Mouse (Mus musculus): ENCODE measurements around the gene Arhgap28. TPM values are rescaled to one million over a fixed set of nuclear protein-coding genes. Genes with fewer than 3 reads are reported as not detected.
"Not testable (repeated sequence)": the region's sequence is repeated elsewhere in the genome, so short reads cannot be mapped to it uniquely, and the experiment has no call there.

The Arhgap28 gene
- polyA plus RNA-seq, 1 experiment, result 0.77 TPM

DNA sequence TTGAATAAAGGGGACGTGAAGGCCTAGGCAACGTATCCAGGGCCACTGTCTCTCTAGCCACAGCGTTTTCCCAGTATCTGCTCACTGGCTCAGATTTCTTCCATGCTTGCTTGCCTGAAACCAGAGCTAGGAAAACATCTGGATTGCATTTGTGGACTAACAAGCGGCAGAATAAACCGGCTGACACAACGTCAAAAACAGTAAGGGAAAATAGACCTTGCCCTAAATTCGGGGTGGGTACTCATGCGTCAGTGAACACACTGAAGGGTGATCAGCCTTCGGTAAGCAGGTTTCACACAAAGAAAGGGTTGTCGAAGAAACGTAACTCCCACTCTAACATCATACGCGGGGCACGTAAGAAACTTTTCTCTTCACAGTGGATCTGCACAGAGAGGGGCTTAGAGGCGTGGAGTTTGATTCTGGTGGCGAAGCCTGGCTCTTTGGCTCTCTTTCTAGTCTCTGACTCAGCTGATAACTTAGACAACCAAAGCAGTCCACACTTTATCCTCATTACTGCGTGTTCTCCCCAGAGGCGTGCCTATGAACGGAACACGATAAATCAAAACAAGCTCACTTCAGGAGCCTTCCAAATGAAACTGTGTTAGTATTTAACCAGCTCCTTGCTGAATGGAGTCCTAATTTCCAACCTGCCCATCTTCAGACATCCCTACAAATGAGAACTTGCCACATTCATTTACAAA is 137.2 kb downstream of the Arhgap28 start:
- no peak for DNase-seq
- Histone ChIP-seq H3K27me3 (ENCODE audit: control insufficient read depth, insufficient read depth, low read length) (no peaks in the 10 kb centered on the region), H3K36me3 (ENCODE audit: control insufficient read depth, insufficient read depth, low read length) (no peaks in the 10 kb centered on the region), H3K27ac (ENCODE audit: control insufficient read depth, insufficient read depth, low read length) (no peak overlapping the region), H3K4me3 (ENCODE audit: control insufficient read depth, insufficient read depth, low read length) (no peak overlapping the region), H3K4me1 (replicated peaks; ENCODE audit: control insufficient read depth, insufficient read depth, low read length) (no peaks in the 10 kb centered on the region)
- 93% methylated on average over 20 of the region's 20 CpGs for WGBS
- TF ChIP-seq CTCF (IDR thresholded peaks at IDR 0.05; ENCODE audit: borderline replicate concordance, control insufficient read depth, extremely low read depth, insufficient read depth, low read length, poor library complexity), result no peak
- no peak for TF ChIP-seq POLR2A (IDR thresholded peaks at IDR 0.05; ENCODE audit: control insufficient read depth, extremely low read depth, insufficient read depth, low read length, poor library complexity)

GRCm38 (mm10) chr17:67866026-67866425 is 137.9 kb downstream of the Arhgap28 start:
- TF ChIP-seq POLR2A (IDR thresholded peaks at IDR 0.05; ENCODE audit: control insufficient read depth, extremely low read depth, insufficient read depth, low read length, poor library complexity) (no peak), CTCF (IDR thresholded peaks at IDR 0.05; ENCODE audit: borderline replicate concordance, control insufficient read depth, extremely low read depth, insufficient read depth, low read length, poor library complexity) (no peak)
- 89% methylated on average over 9 of the region's 9 CpGs for WGBS
- H3K27ac ChIP-seq (ENCODE audit: control insufficient read depth, insufficient read depth, low read length), result no peak overlapping the region
- DNase-seq, result no peak
- H3K4me3 ChIP-seq (ENCODE audit: control insufficient read depth, insufficient read depth, low read length), result no peak overlapping the region
- no peaks in the 10 kb centered on the region for H3K4me1 ChIP-seq (replicated peaks; ENCODE audit: control insufficient read depth, insufficient read depth, low read length)
- no peaks in the 10 kb centered on the region for H3K27me3 ChIP-seq (ENCODE audit: control insufficient read depth, insufficient read depth, low read length)
- H3K36me3 ChIP-seq (ENCODE audit: control insufficient read depth, insufficient read depth, low read length), result no peaks in the 10 kb centered on the region

GRCm38 (mm10) chr17:67864912-67865311 is 139.0 kb downstream of the Arhgap28 start:
- whole genome bisulfite sequencing, result 84% methylated on average over 3 of the region's 3 CpGs
- no peaks in the 10 kb centered on the region for H3K27me3 ChIP-seq (ENCODE audit: control insufficient read depth, insufficient read depth, low read length)
- no peak overlapping the region for H3K27ac ChIP-seq (ENCODE audit: control insufficient read depth, insufficient read depth, low read length)
- TF ChIP-seq POLR2A (IDR thresholded peaks at IDR 0.05; ENCODE audit: control insufficient read depth, extremely low read depth, insufficient read depth, low read length, poor library complexity) (no peak), CTCF (IDR thresholded peaks at IDR 0.05; ENCODE audit: borderline replicate concordance, control insufficient read depth, extremely low read depth, insufficient read depth, low read length, poor library complexity) (no peak)
- H3K36me3 ChIP-seq (ENCODE audit: control insufficient read depth, insufficient read depth, low read length), result no peaks in the 10 kb centered on the region
- H3K4me3 ChIP-seq (ENCODE audit: control insufficient read depth, insufficient read depth, low read length), result no peak overlapping the region
- no peak for DNase-seq
- no peaks in the 10 kb centered on the region for H3K4me1 ChIP-seq (replicated peaks; ENCODE audit: control insufficient read depth, insufficient read depth, low read length)

- no peak for TF ChIP-seq POLR2A (IDR thresholded peaks at IDR 0.05; ENCODE audit: control insufficient read depth, extremely low read depth, insufficient read depth, low read length, poor library complexity)
- TF ChIP-seq CTCF (IDR thresholded peaks at IDR 0.05; ENCODE audit: borderline replicate concordance, control insufficient read depth, extremely low read depth, insufficient read depth, low read length, poor library complexity), result no peak
- Histone ChIP-seq H3K27me3 (ENCODE audit: control insufficient read depth, insufficient read depth, low read length) (no peaks in the 10 kb centered on the region), H3K4me1 (replicated peaks; ENCODE audit: control insufficient read depth, insufficient read depth, low read length) (no peaks in the 10 kb centered on the region), H3K27ac (ENCODE audit: control insufficient read depth, insufficient read depth, low read length) (no peak overlapping the region), H3K4me3 (ENCODE audit: control insufficient read depth, insufficient read depth, low read length) (no peak overlapping the region), H3K36me3 (ENCODE audit: control insufficient read depth, insufficient read depth, low read length) (no peaks in the 10 kb centered on the region)
- DNase-seq, result no peak
- WGBS, result 95% methylated on average over 10 of the region's 10 CpGs
Measured at GRCm38 (mm10) chr17:67864363-67864762, 139.6 kb downstream of the Arhgap28 start.

DNA sequence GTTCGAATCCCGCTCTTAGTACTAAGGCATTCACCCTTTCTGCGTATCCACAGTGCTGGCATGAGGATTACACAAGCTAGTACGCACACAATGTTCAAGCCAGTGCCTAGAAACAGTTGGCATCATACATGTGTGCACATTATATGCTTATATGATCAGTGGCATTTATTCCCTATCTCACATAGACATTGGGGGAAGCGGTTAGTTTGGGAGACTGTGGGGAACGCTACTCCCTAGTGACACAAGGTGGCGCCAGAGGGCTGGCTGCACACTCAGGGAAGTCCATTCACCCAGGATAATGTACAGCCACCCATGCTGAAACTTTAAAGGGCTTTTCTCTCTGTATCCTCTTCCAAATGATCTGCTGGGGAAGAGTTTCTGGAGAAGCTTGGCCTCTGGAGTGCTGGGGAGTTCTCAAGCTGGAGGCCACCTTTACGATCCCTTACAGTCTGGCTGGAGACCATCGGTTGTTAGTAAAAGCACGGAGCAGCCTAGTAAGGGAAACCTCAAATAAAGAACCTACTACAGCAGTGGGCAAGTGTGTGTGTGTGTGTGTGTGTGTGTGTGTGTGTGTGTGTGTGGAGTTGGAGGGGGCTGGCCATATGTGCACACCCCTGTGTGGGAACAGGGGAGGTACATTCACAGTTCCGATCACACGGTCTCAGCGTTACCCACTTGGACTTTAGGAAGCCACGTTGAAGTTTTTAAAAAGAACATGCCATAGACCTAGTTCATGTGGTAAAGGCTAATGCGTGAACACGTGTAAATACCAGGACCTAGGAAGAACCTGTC is 142.0 kb downstream of the Arhgap28 start:
- H3K27ac ChIP-seq (ENCODE audit: control insufficient read depth, insufficient read depth, low read length), result no peak overlapping the region
- H3K36me3 ChIP-seq (ENCODE audit: control insufficient read depth, insufficient read depth, low read length), result no peaks in the 10 kb centered on the region
- no peaks in the 10 kb centered on the region for H3K4me1 ChIP-seq (replicated peaks; ENCODE audit: control insufficient read depth, insufficient read depth, low read length)
- DNase-seq, result peak; percentile 11
- 82% methylated on average over 16 of the region's 16 CpGs for WGBS
- H3K27me3 ChIP-seq (ENCODE audit: control insufficient read depth, insufficient read depth, low read length), result no peaks in the 10 kb centered on the region
- no peak for TF ChIP-seq CTCF (IDR thresholded peaks at IDR 0.05; ENCODE audit: borderline replicate concordance, control insufficient read depth, extremely low read depth, insufficient read depth, low read length, poor library complexity)
- TF ChIP-seq POLR2A (IDR thresholded peaks at IDR 0.05; ENCODE audit: control insufficient read depth, extremely low read depth, insufficient read depth, low read length, poor library complexity), result no peak
- no peak overlapping the region for H3K4me3 ChIP-seq (ENCODE audit: control insufficient read depth, insufficient read depth, low read length)

GRCm38 (mm10) chr17:67861080-67861630 is 142.8 kb downstream of the Arhgap28 start:
- DNase-seq, result no peak
- Histone ChIP-seq H3K27ac (ENCODE audit: control insufficient read depth, insufficient read depth, low read length) (no peak overlapping the region), H3K27me3 (ENCODE audit: control insufficient read depth, insufficient read depth, low read length) (no peaks in the 10 kb centered on the region), H3K4me1 (replicated peaks; ENCODE audit: control insufficient read depth, insufficient read depth, low read length) (no peaks in the 10 kb centered on the region), H3K36me3 (ENCODE audit: control insufficient read depth, insufficient read depth, low read length) (no peaks in the 10 kb centered on the region), H3K4me3 (ENCODE audit: control insufficient read depth, insufficient read depth, low read length) (no peak overlapping the region)
- WGBS, result 93% methylated on average over 10 of the region's 10 CpGs
- TF ChIP-seq CTCF (IDR thresholded peaks at IDR 0.05; ENCODE audit: borderline replicate concordance, control insufficient read depth, extremely low read depth, insufficient read depth, low read length, poor library complexity), result no peak

GRCm38 (mm10) chr17:67841494-67841893 is 162.4 kb downstream of the Arhgap28 start:
- 97% methylated on average over 2 of the region's 2 CpGs for WGBS
- not testable (repeated sequence) for H3K4me1 ChIP-seq (replicated peaks; ENCODE audit: control insufficient read depth, insufficient read depth, low read length); H3K36me3 ChIP-seq (ENCODE audit: control insufficient read depth, insufficient read depth, low read length); H3K4me3 ChIP-seq (ENCODE audit: control insufficient read depth, insufficient read depth, low read length); H3K27ac ChIP-seq (ENCODE audit: control insufficient read depth, insufficient read depth, low read length); DNase-seq; H3K27me3 ChIP-seq (ENCODE audit: control insufficient read depth, insufficient read depth, low read length)

All from thymus, adult 2 months (tissue).